Mouse (Mus musculus): ENCODE results near the gene Zfp277. TPM values are rescaled to one million over a fixed set of nuclear protein-coding genes. Genes with fewer than 3 reads are reported as not detected.
A peak's percentile ranks its signal among the peaks of the same experiment; 100 is the strongest.

The Zfp277 gene
- 31.8 and 32.1 TPM in 2 replicates for polyA plus RNA-seq (2014; fragmentation: Nextera tagmentation; extraction: Ambion mirVana)

GRCm38 (mm10) chr12:40445648-40446449 is at the start of gene Zfp277, which contains the start of gene Dock4:
Zfp277 (minus strand) TSS chr12:40445902.
Dock4 (plus strand) TSS chr12:40445952.
- H3K27me3 ChIP-seq (ENCODE audit: control insufficient read depth, insufficient read depth, low read length), result no peaks in the 10 kb centered on the region
- H3K36me3 ChIP-seq (ENCODE audit: control insufficient read depth, insufficient read depth, low read length), result no peaks in the 10 kb centered on the region
- H3K4me1 ChIP-seq (ENCODE audit: control insufficient read depth, insufficient read depth, low read length), result peaks cover 25% of the 10 kb centered on the region
- WGBS, result under 1% methylated on average over 80 of the region's 80 CpGs
- H3K4me3 ChIP-seq (replicated peaks; ENCODE audit: low read depth, low read length), result peak within 1 kb of the TSS; percentile 68
- DNase-seq, result peak; percentile 100
- ATAC-seq (ENCODE audit: low FRiP score, low TSS enrichment), result peak; percentile 98
- peak within 1 kb of the TSS; percentile 96 for H3K27ac ChIP-seq (replicated peaks; ENCODE audit: low read depth, low read length)
- no peaks in the 10 kb centered on the region for H3K9me3 ChIP-seq (ENCODE audit: control insufficient read depth, low read length)
- peak within 1 kb of the TSS; percentile 82 for H3K4me2 ChIP-seq (ENCODE audit: low read length)
- H3K9ac ChIP-seq (replicated peaks; ENCODE audit: low read length), result peak within 1 kb of the TSS; percentile 80

- no peaks in the 10 kb centered on the region for H3K9me3 ChIP-seq (ENCODE audit: control insufficient read depth, low read length)
- H3K9ac ChIP-seq (replicated peaks; ENCODE audit: low read length), result no peak overlapping the region
- no peak overlapping the region for H3K4me3 ChIP-seq (replicated peaks; ENCODE audit: low read depth, low read length)
- H3K36me3 ChIP-seq (ENCODE audit: control insufficient read depth, insufficient read depth, low read length), result no peaks in the 10 kb centered on the region
- H3K4me2 ChIP-seq (ENCODE audit: low read length), result no peak overlapping the region
- WGBS, result 30% methylated on average over 12 of the region's 12 CpGs
- ATAC-seq (ENCODE audit: low FRiP score, low TSS enrichment) (no peak), DNase-seq (no peak)
- peaks cover 12% of the 10 kb centered on the region for H3K4me1 ChIP-seq (ENCODE audit: control insufficient read depth, insufficient read depth, low read length)
- no peaks in the 10 kb centered on the region for H3K27me3 ChIP-seq (ENCODE audit: control insufficient read depth, insufficient read depth, low read length)
- no peak overlapping the region for H3K27ac ChIP-seq (replicated peaks; ENCODE audit: low read depth, low read length)
Observed at GRCm38 (mm10) chr12:40486047-40486837, 40.5 kb upstream of the Zfp277 start.

DNA sequence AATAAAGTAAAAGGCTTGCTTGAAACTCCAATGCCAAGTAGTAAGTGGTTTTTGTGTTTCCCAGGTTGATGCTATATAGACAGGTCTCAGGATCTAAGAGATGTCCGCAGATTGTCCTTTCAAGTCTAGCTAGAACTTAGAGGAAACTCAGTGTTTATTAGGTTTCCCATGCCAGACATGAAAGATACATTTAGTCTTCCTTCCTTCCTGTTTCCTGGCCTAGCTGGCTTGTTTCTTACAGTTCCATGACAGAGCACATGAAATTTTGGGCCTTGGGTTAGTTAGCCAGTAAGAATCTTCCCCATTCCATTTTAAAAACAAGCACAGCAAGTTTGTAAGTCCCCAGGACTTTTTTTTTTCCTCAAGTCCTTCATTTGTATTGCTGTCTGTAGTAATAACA is 39.5 kb upstream of the Zfp277 start:
- WGBS, result 93% methylated on average over 1 of the region's 1 CpGs
- DNase-seq, result no peak
- H3K9ac ChIP-seq (replicated peaks; ENCODE audit: low read length), result no peak overlapping the region
- H3K4me3 ChIP-seq (replicated peaks; ENCODE audit: low read depth, low read length), result no peak overlapping the region
- H3K4me1 ChIP-seq (ENCODE audit: control insufficient read depth, insufficient read depth, low read length), result peaks cover 12% of the 10 kb centered on the region; the same call in 1 of the 2 replicates
- no peak overlapping the region for H3K4me2 ChIP-seq (ENCODE audit: low read length)
- H3K36me3 ChIP-seq (ENCODE audit: control insufficient read depth, insufficient read depth, low read length), result no peaks in the 10 kb centered on the region
- H3K9me3 ChIP-seq (ENCODE audit: control insufficient read depth, low read length), result no peaks in the 10 kb centered on the region
- no peak for ATAC-seq (ENCODE audit: low FRiP score, low TSS enrichment)
- H3K27me3 ChIP-seq (ENCODE audit: control insufficient read depth, insufficient read depth, low read length), result no peaks in the 10 kb centered on the region
- no peak overlapping the region for H3K27ac ChIP-seq (replicated peaks; ENCODE audit: low read depth, low read length)

DNA sequence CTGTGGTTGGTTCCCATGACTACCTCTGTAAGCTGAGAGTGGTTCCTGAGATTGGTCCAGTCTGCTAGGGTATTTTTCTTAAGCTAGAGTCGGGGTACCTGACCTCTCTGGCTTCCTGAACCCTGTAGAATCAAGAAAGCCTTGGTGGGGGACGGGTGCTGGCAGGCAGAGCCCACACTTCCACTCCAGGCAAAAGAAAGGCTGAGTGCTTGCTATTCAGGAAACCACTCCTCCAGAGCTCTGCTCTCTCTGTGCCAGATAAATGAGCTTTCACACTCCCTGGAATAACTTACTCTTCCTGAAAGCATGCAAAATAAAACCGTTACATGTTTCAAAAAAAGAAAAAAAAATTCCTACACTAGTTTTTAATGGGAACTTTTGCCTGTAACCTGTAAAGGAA is 38.5 kb upstream of the Zfp277 start:
- Histone ChIP-seq H3K9me3 (ENCODE audit: control insufficient read depth, low read length) (no peaks in the 10 kb centered on the region), H3K4me2 (ENCODE audit: low read length) (no peak overlapping the region), H3K27me3 (ENCODE audit: control insufficient read depth, insufficient read depth, low read length) (no peaks in the 10 kb centered on the region), H3K36me3 (ENCODE audit: control insufficient read depth, insufficient read depth, low read length) (no peaks in the 10 kb centered on the region), H3K27ac (replicated peaks; ENCODE audit: low read depth, low read length) (no peak overlapping the region), H3K4me1 (ENCODE audit: control insufficient read depth, insufficient read depth, low read length) (peaks cover 12% of the 10 kb centered on the region; the same call in 1 of the 2 replicates), H3K4me3 (replicated peaks; ENCODE audit: low read depth, low read length) (no peak overlapping the region), H3K9ac (replicated peaks; ENCODE audit: low read length) (no peak overlapping the region)
- DNase-seq (no peak), ATAC-seq (ENCODE audit: low FRiP score, low TSS enrichment) (no peak)
- WGBS, result 21% methylated on average over 3 of the region's 3 CpGs

GRCm38 (mm10) chr12:40477621-40478452 is 32.1 kb upstream of the Zfp277 start:
- H3K27me3 ChIP-seq (ENCODE audit: control insufficient read depth, insufficient read depth, low read length), result no peaks in the 10 kb centered on the region
- 11% methylated on average over 8 of the region's 8 CpGs for WGBS
- H3K9me3 ChIP-seq (ENCODE audit: control insufficient read depth, low read length), result no peaks in the 10 kb centered on the region
- no peak overlapping the region for H3K4me3 ChIP-seq (replicated peaks; ENCODE audit: low read depth, low read length)
- ATAC-seq (ENCODE audit: low FRiP score, low TSS enrichment) (peak; percentile 67), DNase-seq (peak; percentile 76)
- no peak overlapping the region for H3K27ac ChIP-seq (replicated peaks; ENCODE audit: low read depth, low read length)
- no peak overlapping the region for H3K9ac ChIP-seq (replicated peaks; ENCODE audit: low read length)
- H3K4me2 ChIP-seq (ENCODE audit: low read length), result no peak overlapping the region
- peaks cover 19% of the 10 kb centered on the region for H3K4me1 ChIP-seq (ENCODE audit: control insufficient read depth, insufficient read depth, low read length)
- H3K36me3 ChIP-seq (ENCODE audit: control insufficient read depth, insufficient read depth, low read length), result no peaks in the 10 kb centered on the region

GRCm38 (mm10) chr12:40473709-40474108 is 28.0 kb upstream of the Zfp277 start:
- Histone ChIP-seq H3K36me3 (ENCODE audit: control insufficient read depth, insufficient read depth, low read length) (no peaks in the 10 kb centered on the region), H3K4me2 (ENCODE audit: low read length) (no peak overlapping the region), H3K27me3 (ENCODE audit: control insufficient read depth, insufficient read depth, low read length) (no peaks in the 10 kb centered on the region), H3K27ac (replicated peaks; ENCODE audit: low read depth, low read length) (no peak overlapping the region), H3K9me3 (ENCODE audit: control insufficient read depth, low read length) (no peaks in the 10 kb centered on the region), H3K4me1 (ENCODE audit: control insufficient read depth, insufficient read depth, low read length) (peaks cover 19% of the 10 kb centered on the region), H3K4me3 (replicated peaks; ENCODE audit: low read depth, low read length) (no peak overlapping the region), H3K9ac (replicated peaks; ENCODE audit: low read length) (no peak overlapping the region)
- ATAC-seq (ENCODE audit: low FRiP score, low TSS enrichment) (no peak), DNase-seq (no peak)
- 73% methylated on average over 2 of the region's 2 CpGs for WGBS

DNA sequence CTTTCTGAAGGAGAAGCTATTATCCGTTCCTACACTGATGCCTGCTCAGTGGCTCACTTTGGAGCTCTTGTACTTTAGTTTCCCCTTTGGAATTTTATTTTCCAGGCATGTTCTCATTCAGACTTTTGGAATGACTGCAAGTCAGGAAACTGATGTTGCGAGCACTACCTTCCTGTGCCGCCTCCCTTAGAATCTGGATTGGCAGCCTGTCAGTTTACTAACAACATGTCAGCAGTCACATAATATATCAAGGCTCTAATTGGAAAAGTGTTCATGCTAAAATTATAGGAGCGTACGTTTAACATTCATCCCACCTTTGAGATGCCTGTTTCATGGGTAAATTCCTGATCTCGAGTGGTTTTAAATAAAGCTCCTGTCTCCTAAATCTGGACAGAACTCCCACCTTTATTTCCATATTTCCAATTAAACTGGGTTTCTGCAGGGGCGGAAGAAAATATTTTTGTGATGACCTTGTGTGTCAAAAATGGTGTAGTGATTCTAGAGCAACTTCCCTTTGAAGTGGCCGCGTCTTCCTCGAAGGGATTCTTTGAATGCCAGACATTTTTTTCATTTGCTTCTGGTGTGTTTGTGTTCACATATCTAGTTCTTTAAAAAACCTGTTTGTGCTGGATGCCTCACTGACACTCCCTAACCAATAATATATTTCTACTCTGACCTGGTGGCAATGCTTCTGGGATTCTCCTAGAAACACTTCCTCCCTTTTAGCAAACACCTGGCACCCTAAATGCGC is 26.1 kb upstream of the Zfp277 start:
- Histone ChIP-seq H3K36me3 (ENCODE audit: control insufficient read depth, insufficient read depth, low read length) (no peaks in the 10 kb centered on the region), H3K9me3 (ENCODE audit: control insufficient read depth, low read length) (no peaks in the 10 kb centered on the region), H3K4me1 (ENCODE audit: control insufficient read depth, insufficient read depth, low read length) (peaks cover 12% of the 10 kb centered on the region), H3K27me3 (ENCODE audit: control insufficient read depth, insufficient read depth, low read length) (no peaks in the 10 kb centered on the region), H3K9ac (replicated peaks; ENCODE audit: low read length) (no peak overlapping the region), H3K4me3 (replicated peaks; ENCODE audit: low read depth, low read length) (no peak overlapping the region), H3K4me2 (ENCODE audit: low read length) (no peak overlapping the region), H3K27ac (replicated peaks; ENCODE audit: low read depth, low read length) (no peak overlapping the region)
- 76% methylated on average over 11 of the region's 11 CpGs for WGBS
- ATAC-seq (ENCODE audit: low FRiP score, low TSS enrichment) (no peak), DNase-seq (no peak)

GRCm38 (mm10) chr12:40469009-40469408 is 23.3 kb upstream of the Zfp277 start:
- no peaks in the 10 kb centered on the region for H3K36me3 ChIP-seq (ENCODE audit: control insufficient read depth, insufficient read depth, low read length)
- no peak for ATAC-seq (ENCODE audit: low FRiP score, low TSS enrichment)
- peaks cover 22% of the 10 kb centered on the region for H3K4me1 ChIP-seq (ENCODE audit: control insufficient read depth, insufficient read depth, low read length)

More at GRCm38 (mm10) chr12:40469009-40469408, 23.3 kb upstream of the Zfp277 start:
- 79% methylated on average over 5 of the region's 5 CpGs for WGBS
- no peak overlapping the region for H3K4me3 ChIP-seq (replicated peaks; ENCODE audit: low read depth, low read length)
- H3K9ac ChIP-seq (replicated peaks; ENCODE audit: low read length), result no peak overlapping the region
- H3K27me3 ChIP-seq (ENCODE audit: control insufficient read depth, insufficient read depth, low read length), result no peaks in the 10 kb centered on the region
- no peak for DNase-seq
- H3K27ac ChIP-seq (replicated peaks; ENCODE audit: low read depth, low read length), result no peak overlapping the region
- no peaks in the 10 kb centered on the region for H3K9me3 ChIP-seq (ENCODE audit: control insufficient read depth, low read length)
- H3K4me2 ChIP-seq (ENCODE audit: low read length), result no peak overlapping the region

Data from midbrain, embryonic 14.5 days (tissue).